Mouse (Mus musculus) liver, embryonic 14.5 days (tissue): ENCODE data around the gene Syt8.

Source experiments
- CTCF ChIP-seq: IDR thresholded peaks from 2 replicates; pipeline ENCODE4 v1.5.1; 2016; ENCODE audit warnings: antibody characterized with exemption, low read depth, control low read depth
- EP300 ChIP-seq: IDR thresholded peaks from 2 replicates; pipeline ENCODE4 v1.6.1; 2016; ENCODE audit warnings: antibody characterized with exemption, low read depth

DNA sequence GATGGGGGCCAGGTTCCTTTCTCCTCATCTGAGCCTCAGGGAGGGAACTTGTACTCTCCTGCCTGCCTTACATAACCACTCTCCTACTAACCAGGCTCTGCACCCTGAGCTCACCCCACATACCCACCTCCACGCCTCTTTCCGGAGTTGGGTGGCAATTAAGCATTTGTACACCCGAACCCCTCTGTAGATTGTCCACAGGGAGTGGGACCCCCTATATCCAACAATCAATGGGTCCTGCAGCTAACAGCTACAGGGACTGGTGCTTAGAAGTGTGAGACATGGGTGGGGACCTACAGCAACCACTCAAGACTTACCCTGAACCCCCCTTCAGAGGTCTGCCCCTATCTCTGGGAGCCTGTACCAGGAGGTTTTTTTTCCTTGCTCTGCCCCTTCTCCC is 46.0 kb downstream of the Syt8 start:
- TF ChIP-seq CTCF (no peak), EP300 (no peak)
